Mouse (Mus musculus): ENCODE data around the gene Omt2a.
A peak's percentile ranks its signal among the peaks of the same experiment; 100 is the strongest.
"Not testable (repeated sequence)": the region's sequence is repeated elsewhere in the genome, so short reads cannot be mapped to it uniquely, and the experiment has no call there.

The Omt2a gene

GRCm38 (mm10) chr9:78314696-78315095 lies at the start of gene Omt2a:
Omt2a (minus strand) TSS chr9:78314796.
- no peak for DNase-seq (ENCODE audit: low read depth, low spot score)

- no peak for DNase-seq (ENCODE audit: low read depth, low spot score)
Observed at GRCm38 (mm10) chr9:78363374-78363773, 48.8 kb upstream of the Omt2a start.

- no peak for DNase-seq (ENCODE audit: low read depth, low spot score)
Observed at GRCm38 (mm10) chr9:78360484-78360872, 45.9 kb upstream of the Omt2a start.

GRCm38 (mm10) chr9:78359750-78360483 lies 45.3 kb upstream of the Omt2a start:
- no peak for DNase-seq (ENCODE audit: low read depth, low spot score)

GRCm38 (mm10) chr9:78358053-78358452 lies 43.5 kb upstream of the Omt2a start:
- DNase-seq (ENCODE audit: low read depth, low spot score), result peak; percentile 55

- DNase-seq (ENCODE audit: low read depth, low spot score), result no peak
Observed at GRCm38 (mm10) chr9:78355611-78356010, 41.0 kb upstream of the Omt2a start, which contains the start of gene Gsta2. Gsta2 (minus strand) TSS chr9:78355788.

- peak; percentile 19 for DNase-seq (ENCODE audit: low read depth, low spot score)
Observed at GRCm38 (mm10) chr9:78354665-78355578, 40.3 kb upstream of the Omt2a start.

GRCm38 (mm10) chr9:78351504-78352220 lies 37.1 kb upstream of the Omt2a start:
- peak; percentile 36 for DNase-seq (ENCODE audit: low read depth, low spot score)

GRCm38 (mm10) chr9:78350007-78350406 lies 35.4 kb upstream of the Omt2a start:
- not testable (repeated sequence) for DNase-seq (ENCODE audit: low read depth, low spot score)

- not testable (repeated sequence) for DNase-seq (ENCODE audit: low read depth, low spot score)
Observed at GRCm38 (mm10) chr9:78349141-78349540, 34.5 kb upstream of the Omt2a start.

GRCm38 (mm10) chr9:78348206-78349004 lies 33.8 kb upstream of the Omt2a start:
- peak; percentile 68 for DNase-seq (ENCODE audit: low read depth, low spot score)

GRCm38 (mm10) chr9:78347004-78347403 lies 32.4 kb upstream of the Omt2a start:
- no peak for DNase-seq (ENCODE audit: low read depth, low spot score)

- DNase-seq (ENCODE audit: low read depth, low spot score), result not testable (repeated sequence)
Observed at GRCm38 (mm10) chr9:78345235-78345634, 30.6 kb upstream of the Omt2a start.

- not testable (repeated sequence) for DNase-seq (ENCODE audit: low read depth, low spot score)
Observed at GRCm38 (mm10) chr9:78343055-78343454, 28.5 kb upstream of the Omt2a start.

GRCm38 (mm10) chr9:78342494-78342893 lies 27.9 kb upstream of the Omt2a start:
- not testable (repeated sequence) for DNase-seq (ENCODE audit: low read depth, low spot score)

GRCm38 (mm10) chr9:78340324-78340723 lies 25.7 kb upstream of the Omt2a start:
- peak; percentile 64 for DNase-seq (ENCODE audit: low read depth, low spot score)

- DNase-seq (ENCODE audit: low read depth, low spot score), result peak; percentile 20
Observed at GRCm38 (mm10) chr9:78337050-78337449, 22.5 kb upstream of the Omt2a start.

GRCm38 (mm10) chr9:78327289-78327688 lies 12.7 kb upstream of the Omt2a start, which contains the start of gene Omt2b:
Omt2b (plus strand) TSS chr9:78327589.
- DNase-seq (ENCODE audit: low read depth, low spot score), result not testable (repeated sequence)

- DNase-seq (ENCODE audit: low read depth, low spot score), result no peak
Observed at GRCm38 (mm10) chr9:78319499-78319898, 4.9 kb upstream of the Omt2a start.

- DNase-seq (ENCODE audit: low read depth, low spot score), result peak; percentile 54
Observed at GRCm38 (mm10) chr9:78308122-78308521, 6.5 kb downstream of the Omt2a start.

- peak; percentile 63 for DNase-seq (ENCODE audit: low read depth, low spot score)
Observed at GRCm38 (mm10) chr9:78299143-78299542, 15.5 kb downstream of the Omt2a start.
